Mouse (Mus musculus): ENCODE data around the gene Cenpp. TPM values are rescaled to one million over a fixed set of nuclear protein-coding genes. Genes with fewer than 3 reads are reported as not detected.
A peak's percentile ranks its signal among the peaks of the same experiment; 100 is the strongest.

The Cenpp gene
- polyA plus RNA-seq (2015; fragmentation: Nextera tagmentation; extraction: Ambion mirVana), result 18.0 and 19.9 TPM in 2 replicates

DNA sequence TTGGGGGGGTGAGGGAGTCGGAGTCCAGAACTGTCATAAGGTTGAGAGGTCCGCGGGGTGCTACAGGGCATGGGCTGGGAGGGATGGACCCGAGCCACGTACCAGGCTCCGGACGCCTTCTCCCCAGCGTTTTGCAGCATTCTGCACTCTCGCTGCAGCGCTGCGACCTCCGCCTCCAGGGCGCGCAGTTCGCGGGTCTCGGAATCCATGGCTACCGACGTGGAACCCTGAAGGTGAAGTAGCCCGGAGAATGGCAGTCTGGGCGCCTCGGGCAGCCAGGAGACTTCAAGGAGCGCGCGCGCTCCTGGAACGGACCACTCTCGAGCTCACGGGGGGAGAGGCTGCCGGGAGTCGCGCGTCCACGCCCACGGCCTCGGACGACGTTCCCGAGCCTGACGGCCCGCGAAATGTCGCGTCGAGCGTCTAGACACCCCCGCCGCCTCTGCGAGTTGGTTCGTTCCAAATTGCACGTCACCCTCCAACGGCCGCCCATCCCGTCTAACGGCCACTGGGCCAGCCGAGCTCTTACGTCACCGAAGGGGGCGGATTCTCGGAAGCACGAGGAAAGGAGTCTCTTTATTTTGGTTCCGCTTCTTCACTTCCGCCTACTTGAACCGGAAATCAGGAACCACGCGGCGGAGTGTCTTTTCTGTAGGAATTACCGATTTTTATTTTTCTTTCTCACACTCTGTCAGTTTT lies at the start of gene Cenpp, which contains the start of gene Nol8:
Cenpp (minus strand) TSS at position 305 of the 699 bp plus-strand sequence.
Nol8 (plus strand) TSS at position 598 of the 699 bp plus-strand sequence.
- peaks cover 2% of the 10 kb centered on the region; the same call in 1 of the 2 replicates for H3K4me1 ChIP-seq (ENCODE audit: control insufficient read depth, insufficient read depth, low read length)
- under 1% methylated on average over 68 of the region's 68 CpGs for WGBS

GRCm38 (mm10) chr13:49691056-49691455 lies 38.5 kb upstream of the Cenpp start:
- H3K27me3 ChIP-seq (replicated peaks; ENCODE audit: control insufficient read depth, insufficient read depth, low read length), result no peaks in the 10 kb centered on the region
- H3K4me2 ChIP-seq (ENCODE audit: low read depth, low read length), result no peak overlapping the region
- peaks cover 10% of the 10 kb centered on the region for H3K36me3 ChIP-seq (ENCODE audit: control insufficient read depth, insufficient read depth, low read length)
- H3K4me3 ChIP-seq (ENCODE audit: low read length), result no peak overlapping the region
- WGBS, result 94% methylated on average over 5 of the region's 5 CpGs
- no peak overlapping the region for H3K9ac ChIP-seq (ENCODE audit: low read depth, low read length)
- no peak overlapping the region for H3K27ac ChIP-seq (ENCODE audit: low read length)
- no peaks in the 10 kb centered on the region for H3K4me1 ChIP-seq (ENCODE audit: control insufficient read depth, insufficient read depth, low read length)
- ATAC-seq, result no peak
- H3K9me3 ChIP-seq (ENCODE audit: control insufficient read depth, low read length), result no peaks in the 10 kb centered on the region

More for the DNA sequence above, at the start of gene Cenpp, which contains the start of gene Nol8:
- peak within 1 kb of the TSS; percentile 74 for H3K4me3 ChIP-seq (ENCODE audit: low read length)
- peak within 1 kb of the TSS; percentile 70 for H3K4me2 ChIP-seq (ENCODE audit: low read depth, low read length)
- H3K36me3 ChIP-seq (ENCODE audit: control insufficient read depth, insufficient read depth, low read length), result no peaks in the 10 kb centered on the region
- peak; percentile 100 for ATAC-seq
- H3K27ac ChIP-seq (ENCODE audit: low read length), result 0 out of 2 replicates have a peak within 1 kb of the TSS, but pooled peaks have one; percentile 38
- no peaks in the 10 kb centered on the region for H3K9me3 ChIP-seq (ENCODE audit: control insufficient read depth, low read length)
- H3K27me3 ChIP-seq (replicated peaks; ENCODE audit: control insufficient read depth, insufficient read depth, low read length), result no peaks in the 10 kb centered on the region
- H3K9ac ChIP-seq (ENCODE audit: low read depth, low read length), result peak within 1 kb of the TSS; percentile 68

DNA sequence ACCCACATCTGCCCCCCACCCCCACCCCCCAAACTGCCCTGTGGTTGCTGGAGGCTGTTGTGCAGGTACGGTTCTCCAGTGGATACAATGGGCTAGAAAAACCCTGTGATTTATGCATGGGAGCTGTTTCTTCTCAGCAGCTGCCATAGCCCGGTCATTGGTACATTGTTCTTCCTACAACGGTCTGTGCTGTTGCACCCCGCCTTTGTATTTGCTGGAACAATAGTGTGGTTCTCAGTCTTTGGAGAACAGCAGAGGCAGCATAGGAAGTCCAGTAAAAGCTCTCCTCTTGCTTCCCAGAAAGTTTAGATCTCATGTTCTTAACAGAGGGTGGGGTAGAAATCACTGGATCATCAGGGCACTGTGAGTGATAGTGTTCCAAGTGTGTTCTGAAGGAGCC lies 31.7 kb upstream of the Cenpp start:
- H3K4me1 ChIP-seq (ENCODE audit: control insufficient read depth, insufficient read depth, low read length), result no peaks in the 10 kb centered on the region
- no peak overlapping the region for H3K4me2 ChIP-seq (ENCODE audit: low read depth, low read length)
- 67% methylated on average over 4 of the region's 4 CpGs for whole genome bisulfite sequencing
- H3K9me3 ChIP-seq (ENCODE audit: control insufficient read depth, low read length), result no peaks in the 10 kb centered on the region
- H3K4me3 ChIP-seq (ENCODE audit: low read length), result no peak overlapping the region
- H3K27me3 ChIP-seq (replicated peaks; ENCODE audit: control insufficient read depth, insufficient read depth, low read length), result no peaks in the 10 kb centered on the region
- H3K36me3 ChIP-seq (ENCODE audit: control insufficient read depth, insufficient read depth, low read length), result peaks cover 3% of the 10 kb centered on the region; the same call in 1 of the 2 replicates
- no peak overlapping the region for H3K27ac ChIP-seq (ENCODE audit: low read length)
- no peak overlapping the region for H3K9ac ChIP-seq (ENCODE audit: low read depth, low read length)
- ATAC-seq, result no peak

- H3K9ac ChIP-seq (ENCODE audit: low read depth, low read length), result peak overlapping the region; percentile 86
- H3K36me3 ChIP-seq (ENCODE audit: control insufficient read depth, insufficient read depth, low read length), result no peaks in the 10 kb centered on the region
- H3K4me1 ChIP-seq (ENCODE audit: control insufficient read depth, insufficient read depth, low read length), result no peaks in the 10 kb centered on the region
- no peaks in the 10 kb centered on the region for H3K9me3 ChIP-seq (ENCODE audit: control insufficient read depth, low read length)
- WGBS, result under 1% methylated on average over 20 of the region's 20 CpGs
- ATAC-seq, result peak; percentile 62
- H3K4me3 ChIP-seq (ENCODE audit: low read length), result peak overlapping the region; percentile 78
- peak overlapping the region; percentile 87 for H3K27ac ChIP-seq (ENCODE audit: low read length)
- H3K27me3 ChIP-seq (replicated peaks; ENCODE audit: control insufficient read depth, insufficient read depth, low read length), result no peaks in the 10 kb centered on the region
- peak overlapping the region; percentile 56 for H3K4me2 ChIP-seq (ENCODE audit: low read depth, low read length)
Measured at GRCm38 (mm10) chr13:49682233-49682846, 29.8 kb upstream of the Cenpp start.

GRCm38 (mm10) chr13:49681351-49682232 lies 29.0 kb upstream of the Cenpp start, which contains the start of gene Iars:
Gene Iars, plus strand, starts transcription at chr13:49682100.
- H3K9ac ChIP-seq (ENCODE audit: low read depth, low read length), result peak within 1 kb of the TSS; percentile 86
- H3K9me3 ChIP-seq (ENCODE audit: control insufficient read depth, low read length), result no peaks in the 10 kb centered on the region
- no peaks in the 10 kb centered on the region for H3K27me3 ChIP-seq (replicated peaks; ENCODE audit: control insufficient read depth, insufficient read depth, low read length)
- peak within 1 kb of the TSS; percentile 87 for H3K27ac ChIP-seq (ENCODE audit: low read length)
- peak; percentile 100 for ATAC-seq
- peak within 1 kb of the TSS; percentile 58 for H3K4me2 ChIP-seq (ENCODE audit: low read depth, low read length)
- 4% methylated on average over 26 of the region's 26 CpGs for WGBS
- no peaks in the 10 kb centered on the region for H3K36me3 ChIP-seq (ENCODE audit: control insufficient read depth, insufficient read depth, low read length)
- H3K4me1 ChIP-seq (ENCODE audit: control insufficient read depth, insufficient read depth, low read length), result no peaks in the 10 kb centered on the region
- H3K4me3 ChIP-seq (ENCODE audit: low read length), result peak within 1 kb of the TSS; percentile 78

GRCm38 (mm10) chr13:49677793-49678192 lies 25.2 kb upstream of the Cenpp start:
- no peak for ATAC-seq
- Histone ChIP-seq H3K36me3 (ENCODE audit: control insufficient read depth, insufficient read depth, low read length) (0 out of 2 replicates have a peak, but pooled peaks cover 4% of the 10 kb centered on the region), H3K4me1 (ENCODE audit: control insufficient read depth, insufficient read depth, low read length) (no peaks in the 10 kb centered on the region), H3K27ac (ENCODE audit: low read length) (no peak overlapping the region), H3K9ac (ENCODE audit: low read depth, low read length) (no peak overlapping the region), H3K4me2 (ENCODE audit: low read depth, low read length) (no peak overlapping the region), H3K9me3 (ENCODE audit: control insufficient read depth, low read length) (no peaks in the 10 kb centered on the region), H3K27me3 (replicated peaks; ENCODE audit: control insufficient read depth, insufficient read depth, low read length) (no peaks in the 10 kb centered on the region), H3K4me3 (ENCODE audit: low read length) (no peak overlapping the region)
- WGBS, result 89% methylated on average over 2 of the region's 2 CpGs

GRCm38 (mm10) chr13:49653180-49653541 lies 576 bp upstream of the Cenpp start:
- H3K27ac ChIP-seq (ENCODE audit: low read length), result 0 out of 2 replicates have a peak overlapping the region, but pooled peaks have one; percentile 38
- H3K4me2 ChIP-seq (ENCODE audit: low read depth, low read length), result peak overlapping the region; percentile 61
- peaks cover 2% of the 10 kb centered on the region; the same call in 1 of the 2 replicates for H3K4me1 ChIP-seq (ENCODE audit: control insufficient read depth, insufficient read depth, low read length)
- H3K4me3 ChIP-seq (ENCODE audit: low read length), result peak overlapping the region; percentile 74
- H3K9me3 ChIP-seq (ENCODE audit: control insufficient read depth, low read length), result no peaks in the 10 kb centered on the region
- peak overlapping the region; percentile 68 for H3K9ac ChIP-seq (ENCODE audit: low read depth, low read length)
- no peaks in the 10 kb centered on the region for H3K36me3 ChIP-seq (ENCODE audit: control insufficient read depth, insufficient read depth, low read length)
- peak; percentile 80 for ATAC-seq
- H3K27me3 ChIP-seq (replicated peaks; ENCODE audit: control insufficient read depth, insufficient read depth, low read length), result no peaks in the 10 kb centered on the region
- under 1% methylated on average over 16 of the region's 16 CpGs for WGBS

DNA sequence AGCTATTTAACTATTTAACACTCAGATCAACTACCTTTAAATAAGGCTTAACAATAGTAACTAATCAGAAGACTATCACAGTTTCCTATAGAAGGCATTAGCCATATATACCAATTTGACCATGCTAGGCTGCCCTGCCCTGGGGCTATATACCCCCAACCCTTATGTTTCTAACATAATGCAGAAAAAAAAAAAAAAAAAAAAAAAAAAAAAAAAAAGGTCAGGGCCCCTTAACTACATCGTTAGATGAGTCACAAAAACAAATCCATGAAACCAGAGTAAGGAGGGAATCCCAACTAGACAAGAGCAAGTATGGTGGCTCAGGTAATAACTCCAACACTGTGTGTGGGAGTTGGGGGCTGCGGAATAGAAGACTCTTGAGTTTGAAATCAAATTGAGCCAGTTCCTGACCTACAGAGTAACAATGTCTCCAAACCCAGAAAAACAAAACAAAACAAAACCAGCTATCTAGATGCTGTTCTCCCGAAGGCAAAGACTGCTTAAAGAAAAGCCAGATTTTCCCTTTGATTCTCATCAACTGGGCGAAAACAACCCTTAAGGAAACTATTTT lies 719 bp downstream of the Cenpp start:
- no peaks in the 10 kb centered on the region for H3K9me3 ChIP-seq (ENCODE audit: control insufficient read depth, low read length)
- no peak overlapping the region for H3K27ac ChIP-seq (ENCODE audit: low read length)
- no peaks in the 10 kb centered on the region for H3K36me3 ChIP-seq (ENCODE audit: control insufficient read depth, insufficient read depth, low read length)
- ATAC-seq, result no peak
- H3K4me2 ChIP-seq (ENCODE audit: low read depth, low read length), result peak overlapping the region; percentile 70
- H3K4me3 ChIP-seq (ENCODE audit: low read length), result peak overlapping the region; percentile 74
- 2% methylated on average over 4 of the region's 4 CpGs for WGBS
- H3K27me3 ChIP-seq (replicated peaks; ENCODE audit: control insufficient read depth, insufficient read depth, low read length), result no peaks in the 10 kb centered on the region
- peak overlapping the region; percentile 60 for H3K9ac ChIP-seq (ENCODE audit: low read depth, low read length)
- peaks cover 2% of the 10 kb centered on the region; the same call in 1 of the 2 replicates for H3K4me1 ChIP-seq (ENCODE audit: control insufficient read depth, insufficient read depth, low read length)

All from intestine, embryonic 16.5 days (tissue).